Mouse (Mus musculus) heart, embryonic 14.5 days (tissue): Measurements from ENCODE around the gene Tnip1. TPM values are rescaled to one million over a fixed set of nuclear protein-coding genes. Genes with fewer than 3 reads are reported as not detected.

Experiments
- ATAC-seq: fragments of 200-750 bp; cut with Nextera tagmentation; 2 replicates; pipeline ENCODE4 v1.8.0; 2017; ENCODE audit warnings: low read depth, moderate TSS enrichment; ENCODE audit not compliant: insufficient number of reproducible peaks, insufficient read depth, low FRiP score
- H3K27ac ChIP-seq, 2 experiments: fragments of 200-500 bp in 1 of 2; fragments of 300-500 bp in 1 of 2; sonication (generic) in 1 of 2; replicated peaks in 1 of 2; 2 replicates each; pipeline ENCODE4 v1.5.1; 2012 to 2014; ENCODE audit warnings: low read depth in 2 of 2, low read length in 2 of 2, control low read depth in 1 of 2, mild to moderate bottlenecking in 1 of 2, mixed read lengths in 1 of 2; ENCODE audit not compliant: control insufficient read depth in 1 of 2, insufficient read depth in 1 of 2
- H3K27me3 ChIP-seq: fragments of 300-500 bp; sonication (generic); 2 replicates; pipeline ENCODE4 v1.6.1; 2014; ENCODE audit warnings: mild to moderate bottlenecking, low read length, control low read depth; ENCODE audit not compliant: control insufficient read depth, insufficient read depth
- H3K36me3 ChIP-seq: fragments of 300-500 bp; sonication (generic); 2 replicates; pipeline ENCODE4 v1.6.1; 2014; ENCODE audit warnings: mild to moderate bottlenecking, control low read depth, low read length, mixed read lengths; ENCODE audit not compliant: control insufficient read depth, insufficient read depth
- H3K4me1 ChIP-seq, 2 experiments: fragments of 200-500 bp in 1 of 2; fragments of 300-500 bp in 1 of 2; sonication (generic) in 1 of 2; 2 replicates each; pipeline ENCODE4 v1.6.1; 2012 to 2014; ENCODE audit warnings: low read length in 2 of 2, control low read depth in 1 of 2, mixed read lengths in 1 of 2; ENCODE audit not compliant: control insufficient read depth in 2 of 2, insufficient read depth in 2 of 2
- H3K4me2 ChIP-seq: fragments of 300-500 bp; sonication (generic); 2 replicates; pipeline ENCODE4 v1.6.1; 2014; ENCODE audit warnings: mild to moderate bottlenecking, low read length
- H3K4me3 ChIP-seq, 2 experiments: fragments of 200-500 bp in 1 of 2; fragments of 300-500 bp in 1 of 2; sonication (generic) in 1 of 2; 2 replicates each; pipeline ENCODE4 v1.5.1; 2012 to 2014; ENCODE audit warnings: low read length in 2 of 2, mild to moderate bottlenecking in 2 of 2, control low read depth in 1 of 2, low read depth in 1 of 2, moderate library complexity in 1 of 2; ENCODE audit not compliant: control insufficient read depth in 1 of 2, insufficient read depth in 1 of 2
- H3K9ac ChIP-seq: fragments of 300-500 bp; sonication (generic); 2 replicates; pipeline ENCODE4 v1.6.1; 2014; ENCODE audit warnings: mild to moderate bottlenecking, low read length
- H3K9me3 ChIP-seq: fragments of 300-500 bp; sonication (generic); 2 replicates; pipeline ENCODE4 v1.6.1; 2016; ENCODE audit warnings: low read length, control low read depth; ENCODE audit not compliant: control insufficient read depth
- WGBS: fragments of 180-500 bp; shearing (Covaris S2); extraction: QIAGEN DNeasy Blood & Tissue Kit; methylation state at CpG from one replicate; pipeline ENCODE4 v1.1.7; 2014; 5-methylcytosine and 5-hydroxymethylcytosine counted together
- polyA plus RNA-seq: library from polyadenylated mRNA; unstranded; fragments of >200 nt; fragmentation: Nextera tagmentation; extraction: Ambion mirVana; gene quantifications from 2 replicates; pipeline ENCODE4 v1.2.1, GENCODE M21; 2014

The Tnip1 gene
- polyA plus RNA-seq, 1 experiment from 2014 or later: 19.3 TPM

DNA sequence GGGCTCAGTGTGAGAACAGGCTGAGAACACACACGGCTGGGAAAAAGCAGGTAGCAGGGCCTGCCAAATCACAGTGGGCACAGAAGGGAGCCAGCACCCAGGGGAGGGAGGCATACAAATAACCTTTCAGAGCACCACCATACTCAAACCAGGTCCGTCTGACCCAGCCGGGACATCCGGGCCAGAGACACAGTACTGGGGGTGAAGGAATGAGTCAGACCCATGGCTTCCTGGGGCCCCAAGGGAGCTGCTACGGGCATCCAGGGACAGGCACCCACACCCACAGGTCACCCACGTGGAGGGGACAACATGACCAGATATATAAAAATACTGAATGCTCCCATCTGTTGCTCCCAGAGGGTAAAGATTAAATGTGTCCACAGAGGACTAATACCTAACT lies 10.1 kb downstream of the Tnip1 start:
- H3K9ac ChIP-seq: peak overlapping the region; percentile 4; the same call in 1 of the 2 replicates
- peak overlapping the region; percentile 34 to 42; a peak in 1 of 4 replicates for H3K27ac ChIP-seq
- H3K4me2 ChIP-seq: no peak overlapping the region
- 0 out of 2 replicates have a peak, but pooled peaks cover 2% of the 10 kb centered on the region for H3K36me3 ChIP-seq
- peaks cover 21 to 35% of the 10 kb centered on the region in 2 experiments for H3K4me1 ChIP-seq
- no peaks in the 10 kb centered on the region for H3K27me3 ChIP-seq
- no peak for ATAC-seq
- WGBS: 25% methylated on average over 6 of the region's 6 CpGs
- no peak overlapping the region for H3K4me3 ChIP-seq
- H3K9me3 ChIP-seq: no peaks in the 10 kb centered on the region

DNA sequence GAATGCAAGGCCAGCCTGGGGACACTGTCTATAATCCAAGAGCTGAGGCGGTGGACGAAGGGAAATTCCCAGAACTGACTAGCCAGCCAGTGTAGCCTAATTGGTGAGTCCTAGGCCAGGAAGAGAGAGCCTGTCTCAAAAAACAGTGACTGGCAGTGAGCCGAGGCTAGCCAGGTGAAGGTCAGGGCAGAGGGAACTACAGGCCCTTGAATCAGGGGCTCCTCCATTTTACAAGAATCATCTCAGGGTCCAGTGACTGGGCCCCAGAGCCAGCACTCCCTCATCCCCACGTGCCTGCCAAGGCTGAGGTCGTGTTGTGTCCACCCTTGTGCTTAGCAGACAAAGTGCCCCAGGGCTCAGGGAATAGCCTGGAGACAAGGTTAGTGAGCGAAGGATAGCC lies 12.0 kb downstream of the Tnip1 start:
- WGBS: 71% methylated on average over 6 of the region's 6 CpGs
- ATAC-seq: no peak
- peaks cover 2% of the 10 kb centered on the region; the same call in 1 of the 2 replicates for H3K36me3 ChIP-seq
- H3K9me3 ChIP-seq: no peaks in the 10 kb centered on the region
- H3K27me3 ChIP-seq: no peaks in the 10 kb centered on the region
- 0 out of 4 replicates have a peak overlapping the region, but pooled peaks of 1 of the 2 experiments have one; percentile 19 for H3K27ac ChIP-seq
- peaks cover 21 to 35% of the 10 kb centered on the region in 2 experiments for H3K4me1 ChIP-seq
- H3K9ac ChIP-seq: no peak overlapping the region; the same call in 1 of the 2 replicates
- no peak overlapping the region for H3K4me3 ChIP-seq
- no peak overlapping the region for H3K4me2 ChIP-seq

DNA sequence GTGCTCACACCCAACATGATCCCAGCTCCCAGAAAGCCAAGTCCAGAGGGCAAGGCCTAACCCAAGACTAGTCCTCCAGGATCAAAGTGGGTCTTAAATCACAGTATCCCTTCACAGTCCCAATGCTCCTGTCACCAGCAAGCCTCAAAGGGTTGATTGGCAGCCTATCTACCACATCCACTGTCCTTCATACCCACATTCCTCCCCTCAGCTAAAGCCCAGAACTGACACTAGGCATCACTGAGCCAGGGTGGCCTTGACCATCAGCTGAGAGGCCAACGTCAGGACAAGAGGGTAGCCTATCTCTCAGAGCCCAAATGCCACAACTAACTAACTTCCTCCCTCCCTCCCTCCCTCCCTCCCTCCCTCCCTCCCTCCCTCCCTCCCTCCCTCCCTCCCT lies 13.0 kb downstream of the Tnip1 start:
- H3K27ac ChIP-seq: no peak overlapping the region
- no peak overlapping the region for H3K4me2 ChIP-seq
- H3K4me1 ChIP-seq: peaks cover 21 to 31% of the 10 kb centered on the region in 2 experiments
- H3K27me3 ChIP-seq: no peaks in the 10 kb centered on the region
- WGBS: 15% methylated on average over 1 of the region's 1 CpGs
- H3K9ac ChIP-seq: no peak overlapping the region
- no peak overlapping the region for H3K4me3 ChIP-seq
- ATAC-seq: no peak
- H3K36me3 ChIP-seq: peaks cover 2% of the 10 kb centered on the region; the same call in 1 of the 2 replicates
- no peaks in the 10 kb centered on the region for H3K9me3 ChIP-seq

DNA sequence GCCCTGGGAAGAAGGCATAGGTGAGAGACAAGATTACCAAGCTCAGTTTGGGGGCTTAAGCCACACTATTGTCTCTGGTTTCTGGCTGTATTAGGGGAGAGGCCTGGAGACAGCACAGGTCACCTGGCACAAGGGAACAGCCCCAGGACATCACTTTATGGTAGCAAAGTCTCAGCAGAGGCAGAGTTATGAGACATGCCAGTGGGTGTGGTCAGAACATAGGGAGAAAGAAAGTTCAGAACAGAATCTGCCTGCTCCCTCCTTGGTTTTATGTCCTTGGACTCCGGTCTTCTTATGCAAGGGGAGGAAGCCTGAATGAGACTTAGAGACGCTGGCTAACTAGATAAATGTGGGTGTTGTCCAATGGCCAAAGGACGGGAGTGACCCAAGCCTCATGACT lies 18.0 kb downstream of the Tnip1 start:
- Histone ChIP-seq H3K4me3 (no peak overlapping the region), H3K9me3 (no peaks in the 10 kb centered on the region), H3K27ac (no peak overlapping the region), H3K4me2 (no peak overlapping the region), H3K27me3 (no peaks in the 10 kb centered on the region), H3K4me1 (peaks cover 2 to 9% of the 10 kb centered on the region in 2 experiments; a peak in 2 of 4 replicates), H3K36me3 (no peaks in the 10 kb centered on the region; the same call in 1 of the 2 replicates), H3K9ac (no peak overlapping the region)
- no peak for ATAC-seq
- 79% methylated on average over 3 of the region's 3 CpGs for WGBS

DNA sequence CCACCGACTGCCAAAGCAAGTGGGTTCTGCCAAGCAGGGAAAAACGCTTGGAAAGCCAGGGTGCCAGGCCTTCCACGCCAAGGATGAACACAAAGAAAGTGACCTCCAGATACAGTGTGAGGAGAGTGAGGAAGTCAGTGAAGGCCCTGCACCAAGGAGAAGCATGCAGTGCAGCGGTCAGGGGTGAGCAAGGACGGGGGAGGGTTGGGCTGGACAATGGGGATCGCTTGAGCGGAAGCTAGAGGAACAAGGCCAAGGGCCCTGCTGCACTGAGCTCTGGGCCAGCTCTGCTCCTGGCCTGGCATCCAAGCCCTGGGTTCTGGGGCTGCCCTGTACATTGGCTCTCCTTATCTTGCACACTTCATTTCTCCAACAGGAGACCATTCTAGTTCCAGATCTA lies 22.7 kb downstream of the Tnip1 start:
- no peak overlapping the region; the same call in 1 of the 2 replicates for H3K9ac ChIP-seq
- no peaks in the 10 kb centered on the region for H3K9me3 ChIP-seq
- H3K4me2 ChIP-seq: no peak overlapping the region
- no peak for ATAC-seq
- no peak overlapping the region for H3K27ac ChIP-seq
- H3K36me3 ChIP-seq: peaks cover 28% of the 10 kb centered on the region
- no peak overlapping the region for H3K4me3 ChIP-seq
- peaks cover 18 to 27% of the 10 kb centered on the region in 2 experiments for H3K4me1 ChIP-seq
- 77% methylated on average over 7 of the region's 7 CpGs for WGBS
- H3K27me3 ChIP-seq: no peaks in the 10 kb centered on the region

DNA sequence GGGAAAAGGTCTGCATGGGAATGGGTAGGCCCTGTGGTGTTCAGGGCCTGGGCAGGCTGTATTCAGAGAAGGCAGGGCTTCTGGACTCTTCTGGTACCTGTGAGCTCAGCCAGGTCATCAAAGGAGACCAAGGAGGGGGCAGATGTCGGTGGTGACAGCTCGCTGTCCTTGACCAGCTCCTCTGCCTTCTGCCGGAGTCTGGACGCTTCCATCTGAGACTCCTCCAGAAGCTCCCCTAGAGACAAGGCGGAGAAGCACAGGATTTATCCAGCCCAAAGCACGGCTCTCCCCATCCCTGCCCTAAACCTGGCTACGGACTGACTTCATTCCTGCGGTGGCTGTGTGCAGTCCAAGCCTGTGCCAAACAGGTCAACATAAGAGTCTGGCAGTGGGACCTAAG lies 23.2 kb downstream of the Tnip1 start:
- Histone ChIP-seq H3K36me3 (peaks cover 28% of the 10 kb centered on the region), H3K27me3 (no peaks in the 10 kb centered on the region), H3K27ac (no peak overlapping the region), H3K4me2 (no peak overlapping the region), H3K4me3 (no peak overlapping the region), H3K4me1 (peaks cover 18 to 27% of the 10 kb centered on the region in 2 experiments), H3K9ac (no peak overlapping the region), H3K9me3 (no peaks in the 10 kb centered on the region)
- 73% methylated on average over 8 of the region's 8 CpGs for WGBS
- no peak for ATAC-seq

DNA sequence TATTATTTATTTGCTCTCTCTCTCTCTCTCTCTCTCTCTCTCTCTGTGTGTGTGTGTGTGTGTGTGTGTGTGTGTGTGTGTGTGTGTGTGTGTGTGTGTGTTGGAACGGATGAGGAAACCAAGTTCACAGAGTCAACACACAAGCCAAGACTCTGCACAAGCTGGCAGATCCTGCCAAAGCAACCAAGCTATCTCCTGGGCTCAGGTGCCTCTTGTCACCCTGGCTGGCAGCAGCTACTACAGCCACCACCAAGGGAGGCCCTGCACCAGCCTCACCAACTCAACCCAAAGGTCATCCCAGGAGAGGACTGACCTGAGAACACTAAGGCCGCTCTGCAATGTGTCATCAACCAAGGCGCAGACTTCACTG lies 26.0 kb downstream of the Tnip1 start:
- no peaks in the 10 kb centered on the region for H3K27me3 ChIP-seq
- no peak for ATAC-seq
- no peak overlapping the region for H3K4me3 ChIP-seq
- no peaks in the 10 kb centered on the region for H3K9me3 ChIP-seq
- WGBS: 91% methylated on average over 3 of the region's 3 CpGs
- no peak overlapping the region for H3K9ac ChIP-seq
- H3K4me1 ChIP-seq: peaks cover 18 to 27% of the 10 kb centered on the region in 2 experiments
- peaks cover 53% of the 10 kb centered on the region for H3K36me3 ChIP-seq
- H3K27ac ChIP-seq: no peak overlapping the region
- H3K4me2 ChIP-seq: no peak overlapping the region
